8 mouse cellular contexts compared by ENCODE assay signal in the genomic region with DNA sequence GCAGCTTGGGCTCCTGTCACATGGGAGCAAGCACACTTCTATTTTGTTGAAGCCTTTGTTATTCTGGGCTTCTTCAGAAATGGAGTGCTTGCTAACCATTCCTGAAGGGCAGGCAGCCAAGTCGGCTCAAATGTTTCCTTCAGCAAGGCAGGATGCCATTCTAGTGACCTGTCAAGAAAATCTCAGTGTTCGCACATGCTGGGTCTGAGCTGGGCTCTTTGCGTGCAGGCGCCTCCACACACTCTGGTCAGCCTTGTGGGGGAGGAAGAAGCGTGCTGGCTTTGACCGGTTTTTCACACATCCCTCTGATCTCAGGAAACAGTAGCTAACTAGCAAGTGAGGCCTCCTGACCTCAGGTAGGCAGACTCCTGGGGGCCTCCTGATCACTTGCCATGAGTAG. TPM values are rescaled to one million over a fixed set of nuclear protein-coding genes. Genes with fewer than 3 reads are reported as not detected.
DNase-seq lines count a peak whose midpoint lies in the region; ATAC-seq lines count a peak whose summit lies in the region.

No protein-coding gene starts in this region.

- no peak overlapping the region for H3K9ac ChIP-seq in lung, embryonic 16.5 days (ENCODE audit: low read length)

- ATAC-seq in lung, embryonic 16.5 days (ENCODE audit: low read depth), result no peak

- H3K36me3 ChIP-seq in lung, embryonic 16.5 days (ENCODE audit: control insufficient read depth, insufficient read depth, low read length), result no peaks in the 10 kb centered on the region

- H3K4me3 ChIP-seq in lung, embryonic 16.5 days (ENCODE audit: low read length), result no peak overlapping the region

- intact Hi-C loops in heart, postnatal 10 days (cut with DNase I), result loop anchor here (5.0 kb wide), 2 partner anchors 137 to 143 kb away; no protein-coding TSS in a partner anchor

- 12% methylated on average over 6 of the region's 6 CpGs for WGBS in lung, embryonic 16.5 days

- no peaks in the 10 kb centered on the region for H3K9me3 ChIP-seq in lung, embryonic 16.5 days (ENCODE audit: control insufficient read depth, low read length)

- H3K4me2 ChIP-seq in lung, embryonic 16.5 days (ENCODE audit: low read depth, low read length), result no peak overlapping the region

- no peaks in the 10 kb centered on the region for H3K27me3 ChIP-seq in lung, embryonic 16.5 days (ENCODE audit: control insufficient read depth, insufficient read depth, low read depth, low read length)

- H3K4me1 ChIP-seq in lung, embryonic 16.5 days (replicated peaks; ENCODE audit: control insufficient read depth, insufficient read depth, low read length), result peaks cover 44% of the 10 kb centered on the region

- peak overlapping the region; percentile 58; the same call in 1 of the 2 replicates for H3K27ac ChIP-seq in lung, embryonic 16.5 days (ENCODE audit: low read length)

- peak; percentile 52 to 67 for DNase-seq in adrenal gland, adult (ENCODE audit: inconsistent age in 2 of 2, low spot score in 1 of 2)
- DNase-seq in adrenal gland, adult 18-20 months (ENCODE audit: low spot score in 2 of 2), result no peak
- DNase-seq in ovary, adult 18-20 months (ENCODE audit: low spot score), result peak; percentile 15
- DNase-seq in ovary, postnatal 14 days (ENCODE audit: low spot score), result no peak
- DNase-seq in heart, postnatal 10 days, result peak; percentile 58 to 67
- no peak for DNase-seq in embryo, embryonic 10.5 days (ENCODE audit: low spot score)
- no peak for DNase-seq in embryo, embryonic 9.5 days (ENCODE audit: extremely low spot score)

RNA-seq across cellular contexts. Expression of a gene that starts 3.8 kb away (rescaled TPM):
- total RNA-seq in adrenal gland, adult 18-20 months (2021), result 10 to 100 TPM; 36.9 to 37.5 TPM
- 10 to 100 TPM; 31.2 to 37.0 TPM for total RNA-seq in heart, postnatal 10 days (2021)
- polyA plus RNA-seq in lung, embryonic 16.5 days (2015; fragmentation: Nextera tagmentation; extraction: Ambion mirVana), result 29.9 and 30.3 TPM in 2 replicates

RNA-seq across cellular contexts. Expression of a gene that starts 11.0 kb away (rescaled TPM):
- total RNA-seq in adrenal gland, adult 18-20 months (2021), result under 1 TPM in 1 of 2 experiments, not detected in 1; 0.10 TPM
- not detected for total RNA-seq in heart, postnatal 10 days (2021)
- not detected in 2 replicates for polyA plus RNA-seq in lung, embryonic 16.5 days (2015; fragmentation: Nextera tagmentation; extraction: Ambion mirVana)

RNA-seq across cellular contexts. Expression of a gene that starts 44.9 kb away (rescaled TPM):
- total RNA-seq in adrenal gland, adult 18-20 months (2021), result 10 to 100 TPM; 14.6 to 15.3 TPM
- total RNA-seq in heart, postnatal 10 days (2021), result 10 to 100 TPM; 15.5 to 16.0 TPM
- 26.3 and 27.4 TPM in 2 replicates for polyA plus RNA-seq in lung, embryonic 16.5 days (2015; fragmentation: Nextera tagmentation; extraction: Ambion mirVana)

RNA-seq across cellular contexts. Expression of a gene that starts 56.0 kb away (rescaled TPM):
- 100 to 1,000 TPM; 179 to 198 TPM for total RNA-seq in adrenal gland, adult 18-20 months (2021)
- 10 to 100 TPM; 94.1 to 99.3 TPM for total RNA-seq in heart, postnatal 10 days (2021)
- polyA plus RNA-seq in lung, embryonic 16.5 days (2015; fragmentation: Nextera tagmentation; extraction: Ambion mirVana), result 162 and 173 TPM in 2 replicates

Comparison
In these comparisons a context has a peak if more than half of its experiments do, and no peak if none do; other contexts are left out.
1. DNase-seq: peak in adrenal gland, adult (2 of 2), ovary, adult 18-20 months (single experiment) and heart, postnatal 10 days (2 of 2); none in adrenal gland, adult 18-20 months (0 of 2), ovary, postnatal 14 days (single experiment), embryo, embryonic 10.5 days (single experiment) and embryo, embryonic 9.5 days (single experiment).